Mouse (Mus musculus): Measurements from ENCODE around the gene Rab7. TPM values are rescaled to one million over a fixed set of nuclear protein-coding genes. Genes with fewer than 3 reads are reported as not detected.

The Rab7 gene
- polyA plus RNA-seq, 1 experiment from 2014 or later: 378 TPM

Small RNA genes within 50 kb of the gene (microRNA-seq; reads per million reads assigned to microRNA genes)
- 0.44 reads per million for gene Gm47286

Other genes with a start within 250 kb of the Rab7 start
- gene Rab43, start 233.1 kb downstream of the Rab7 start, polyA plus RNA-seq (2014; fragmentation: Nextera tagmentation; extraction: Ambion mirVana): 9.2 and 9.8 TPM in 2 replicates
- 2.0 and 4.6 TPM in 2 replicates for gene Gm45140, start 209.5 kb downstream of the Rab7 start, polyA plus RNA-seq (2014; fragmentation: Nextera tagmentation; extraction: Ambion mirVana)
- gene Isy1, start 206.5 kb downstream of the Rab7 start, polyA plus RNA-seq (2014; fragmentation: Nextera tagmentation; extraction: Ambion mirVana): 21.9 and 23.9 TPM in 2 replicates
- 553 and 588 TPM in 2 replicates for gene Cnbp, start 194.2 kb downstream of the Rab7 start, polyA plus RNA-seq (2014; fragmentation: Nextera tagmentation; extraction: Ambion mirVana)
- 161 and 185 TPM in 2 replicates for gene Copg1, start 157.5 kb downstream of the Rab7 start, polyA plus RNA-seq (2014; fragmentation: Nextera tagmentation; extraction: Ambion mirVana)
- 40.5 and 42.3 TPM in 2 replicates for gene Hmces, start 131.3 kb downstream of the Rab7 start, polyA plus RNA-seq (2014; fragmentation: Nextera tagmentation; extraction: Ambion mirVana)
- gene H1fx, start 63.6 kb downstream of the Rab7 start, polyA plus RNA-seq (2014; fragmentation: Nextera tagmentation; extraction: Ambion mirVana): 27.6 and 30.7 TPM in 2 replicates
- 251 and 290 TPM in 2 replicates for gene Rpn1, start 39.2 kb upstream of the Rab7 start, polyA plus RNA-seq (2014; fragmentation: Nextera tagmentation; extraction: Ambion mirVana)
- gene Gata2, start 148.6 kb upstream of the Rab7 start, polyA plus RNA-seq (2014; fragmentation: Nextera tagmentation; extraction: Ambion mirVana): 15.4 and 23.0 TPM in 2 replicates
- not detected in 2 replicates for gene Dnajb8, start 177.0 kb upstream of the Rab7 start, polyA plus RNA-seq (2014; fragmentation: Nextera tagmentation; extraction: Ambion mirVana)

Measured in midbrain, embryonic 14.5 days (tissue).